ENCODE assay signal across 20 mouse cellular contexts in the genomic region with DNA sequence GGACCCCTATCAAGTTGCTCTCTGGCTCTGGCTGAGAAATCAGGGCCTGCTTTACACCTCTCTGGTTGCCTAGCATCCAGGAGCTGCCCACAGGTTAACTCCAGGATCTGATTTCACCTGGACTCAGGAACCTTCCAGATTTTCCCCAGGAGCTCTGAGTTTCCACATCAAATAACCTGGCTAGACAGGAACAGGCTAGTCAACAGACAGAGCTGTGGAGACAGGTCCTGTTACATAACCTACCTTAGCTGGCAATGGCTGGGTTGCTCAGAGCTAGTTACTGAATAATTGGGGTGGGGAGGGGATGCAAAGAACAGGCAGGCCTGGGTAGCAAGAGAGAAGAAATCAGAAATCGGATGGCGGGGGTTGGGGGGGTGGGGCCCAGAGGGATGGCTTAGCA. TPM values are rescaled to one million over a fixed set of nuclear protein-coding genes. Genes with fewer than 3 reads are reported as not detected.
A peak's percentile ranks its signal among the peaks of the same experiment; 100 is the strongest.
DNase-seq lines count a peak whose midpoint lies in the region; ATAC-seq lines count a peak whose summit lies in the region.
"Had no signal": no experiment of that assay in that cellular context is flagged by ENCODE, and none has a peak within 500 bp of the region (broad histone marks: within the 10 kb centered on the region; RNA-seq: fewer than 3 reads in every experiment).

No protein-coding gene starts in this region.

- DNase-seq in kidney, adult 11 months, result peak; percentile 84
- DNase-seq in kidney, postnatal 10 days, result no peak
- DNase-seq in embryonic facial prominence, embryonic 14.5 days (ENCODE audit: low spot score), result peak; percentile 52
- DNase-seq in limb, embryonic 10.5 days (ENCODE audit: low spot score), result no peak
- DNase-seq in adrenal gland, adult (ENCODE audit: inconsistent age in 2 of 2, low spot score in 1 of 2), result no peak
- DNase-seq: B cell, adult 2 months; cerebellum, adult 11-12 months; cerebellum, postnatal 36 days; heart, adult 11 months; spleen, adult 18-20 months; thymus, postnatal 4 days had no signal

- no peak overlapping the region for H3K9ac ChIP-seq in embryonic facial prominence, embryonic 14.5 days (ENCODE audit: low read depth, low read length)
- no peak overlapping the region for H3K9ac ChIP-seq in kidney, embryonic 16.5 days (replicated peaks; ENCODE audit: low read length)
- no peak overlapping the region for H3K9ac ChIP-seq in liver, embryonic 16.5 days (ENCODE audit: low read depth, low read length)
- H3K9ac ChIP-seq: forebrain, embryonic 15.5 days; hindbrain, embryonic 13.5 days; neural tube, embryonic 13.5 days had no signal

- no peak overlapping the region for H3K4me3 ChIP-seq in embryonic facial prominence, embryonic 14.5 days (ENCODE audit: low read depth, low read length)
- H3K4me3 ChIP-seq in kidney, embryonic 16.5 days (ENCODE audit: low read length), result no peak overlapping the region
- no peak overlapping the region for H3K4me3 ChIP-seq in liver, embryonic 16.5 days (ENCODE audit: low read depth, low read length)
- no peak overlapping the region for H3K4me3 ChIP-seq in limb, embryonic 10.5 days
- H3K4me3 ChIP-seq: forebrain, embryonic 15.5 days; hindbrain, embryonic 13.5 days; midbrain, embryonic 10.5 days; neural tube, embryonic 13.5 days had no signal

- H3K4me1 ChIP-seq in embryonic facial prominence, embryonic 14.5 days (ENCODE audit: control insufficient read depth, insufficient read depth, low read length), result peaks cover 9% of the 10 kb centered on the region
- H3K4me1 ChIP-seq in kidney, embryonic 16.5 days (ENCODE audit: insufficient read depth, low read length), result peaks cover 23% of the 10 kb centered on the region
- peaks cover 45% of the 10 kb centered on the region for H3K4me1 ChIP-seq in liver, embryonic 16.5 days (ENCODE audit: control insufficient read depth, low read depth, low read length)
- peaks cover 21% of the 10 kb centered on the region for H3K4me1 ChIP-seq in limb, embryonic 10.5 days

- H3K27me3 ChIP-seq in embryonic facial prominence, embryonic 14.5 days (replicated peaks; ENCODE audit: control insufficient read depth, insufficient read depth, low read length), result no peaks in the 10 kb centered on the region
- no peaks in the 10 kb centered on the region for H3K27me3 ChIP-seq in kidney, embryonic 16.5 days (ENCODE audit: insufficient read depth, low read length)
- no peaks in the 10 kb centered on the region for H3K27me3 ChIP-seq in liver, embryonic 16.5 days (ENCODE audit: control insufficient read depth, insufficient read depth, low read depth, low read length)
- H3K27me3 ChIP-seq in limb, embryonic 10.5 days (ENCODE audit: low read depth, poor library complexity, severe bottlenecking), result no peaks in the 10 kb centered on the region
- H3K27me3 ChIP-seq: forebrain, embryonic 15.5 days; hindbrain, embryonic 13.5 days; neural tube, embryonic 13.5 days had no signal

- no peak overlapping the region for H3K4me2 ChIP-seq in embryonic facial prominence, embryonic 14.5 days (ENCODE audit: low read depth, low read length)
- H3K4me2 ChIP-seq in kidney, embryonic 16.5 days (replicated peaks; ENCODE audit: low read depth, low read length), result no peak overlapping the region
- H3K4me2 ChIP-seq in liver, embryonic 16.5 days (ENCODE audit: low read depth, low read length), result no peak overlapping the region
- H3K4me2 ChIP-seq: forebrain, embryonic 15.5 days; hindbrain, embryonic 13.5 days; neural tube, embryonic 13.5 days had no signal

- H3K36me3 ChIP-seq in embryonic facial prominence, embryonic 14.5 days (ENCODE audit: control insufficient read depth, insufficient read depth, low read length), result no peaks in the 10 kb centered on the region
- H3K36me3 ChIP-seq in kidney, embryonic 16.5 days (ENCODE audit: insufficient read depth, low read length), result no peaks in the 10 kb centered on the region
- H3K36me3 ChIP-seq in liver, embryonic 16.5 days (ENCODE audit: control insufficient read depth, insufficient read depth), result no peaks in the 10 kb centered on the region
- H3K36me3 ChIP-seq in limb, embryonic 10.5 days, result no peaks in the 10 kb centered on the region
- H3K36me3 ChIP-seq: forebrain, embryonic 15.5 days; hindbrain, embryonic 13.5 days; midbrain, embryonic 10.5 days; neural tube, embryonic 13.5 days had no signal

- no peak overlapping the region for H3K27ac ChIP-seq in embryonic facial prominence, embryonic 14.5 days (replicated peaks; ENCODE audit: low read depth, low read length)
- peak overlapping the region; percentile 83 for H3K27ac ChIP-seq in kidney, embryonic 16.5 days (ENCODE audit: low read length)
- peak overlapping the region; percentile 76 for H3K27ac ChIP-seq in liver, embryonic 16.5 days (ENCODE audit: low read length)
- H3K27ac ChIP-seq in limb, embryonic 10.5 days, result no peak overlapping the region
- H3K27ac ChIP-seq: forebrain, embryonic 15.5 days; hindbrain, embryonic 13.5 days; midbrain, embryonic 10.5 days; neural tube, embryonic 13.5 days had no signal

- ATAC-seq in embryonic facial prominence, embryonic 14.5 days (ENCODE audit: low read depth), result no peak
- ATAC-seq in kidney, embryonic 16.5 days (ENCODE audit: low FRiP score, low TSS enrichment), result 0 out of 2 replicates have a peak, but pooled peaks have one; percentile 29
- ATAC-seq in liver, embryonic 16.5 days (ENCODE audit: low read depth), result peak; percentile 33
- no peak for ATAC-seq in cerebellum, adult (ENCODE audit: insufficient number of reproducible peaks, low FRiP score, low TSS enrichment)
- ATAC-seq: forebrain, embryonic 15.5 days had no signal

- 59% methylated on average over 2 of the region's 2 CpGs for WGBS in embryonic facial prominence, embryonic 14.5 days
- 54% methylated on average over 2 of the region's 2 CpGs for WGBS in kidney, embryonic 16.5 days
- WGBS in liver, embryonic 16.5 days (ENCODE audit: insufficient replicate concordance), result 66% methylated on average over 2 of the region's 2 CpGs
- 85% methylated on average over 2 of the region's 2 CpGs for WGBS in limb, embryonic 10.5 days

- no peaks in the 10 kb centered on the region for H3K9me3 ChIP-seq in embryonic facial prominence, embryonic 14.5 days (ENCODE audit: control insufficient read depth, low read length)
- H3K9me3 ChIP-seq in kidney, embryonic 16.5 days (ENCODE audit: low read length), result no peaks in the 10 kb centered on the region
- H3K9me3 ChIP-seq in liver, embryonic 16.5 days (replicated peaks; ENCODE audit: control insufficient read depth, low read length), result no peaks in the 10 kb centered on the region
- no peaks in the 10 kb centered on the region for H3K9me3 ChIP-seq in limb, embryonic 10.5 days (replicated peaks)
- H3K9me3 ChIP-seq: forebrain, embryonic 15.5 days; hindbrain, embryonic 13.5 days; midbrain, embryonic 10.5 days; neural tube, embryonic 13.5 days had no signal

RNA-seq across cellular contexts. Expression of gene Birc5, which starts 4.1 kb away (rescaled TPM):
- polyA plus RNA-seq in embryonic facial prominence, embryonic 14.5 days (2014; fragmentation: Nextera tagmentation; extraction: Ambion mirVana), result 229 and 265 TPM in 2 replicates
- 284 and 298 TPM in 2 replicates for polyA plus RNA-seq in kidney, embryonic 16.5 days (2015; fragmentation: Nextera tagmentation; extraction: Ambion mirVana)
- 298 and 327 TPM in 2 replicates for polyA plus RNA-seq in liver, embryonic 16.5 days (2015; fragmentation: Nextera tagmentation; extraction: Ambion mirVana)
- 395 and 434 TPM in 2 replicates for polyA plus RNA-seq in limb, embryonic 10.5 days (2016; fragmentation: Nextera tagmentation; extraction: Ambion mirVana)

RNA-seq across cellular contexts. Expression of gene Tmem235, which starts 15.6 kb away (rescaled TPM):
- polyA plus RNA-seq in embryonic facial prominence, embryonic 14.5 days (2014; fragmentation: Nextera tagmentation; extraction: Ambion mirVana), result not detected in 2 replicates
- polyA plus RNA-seq in kidney, embryonic 16.5 days (2015; fragmentation: Nextera tagmentation; extraction: Ambion mirVana), result not detected in 2 replicates
- polyA plus RNA-seq in liver, embryonic 16.5 days (2015; fragmentation: Nextera tagmentation; extraction: Ambion mirVana), result not detected in 2 replicates
- polyA plus RNA-seq in limb, embryonic 10.5 days (2016; fragmentation: Nextera tagmentation; extraction: Ambion mirVana), result not detected in 2 replicates
- polyA plus RNA-seq: forebrain, embryonic 15.5 days; heart, embryonic 16.5 days; hindbrain, embryonic 13.5 days; limb, embryonic 11.5 days; midbrain, embryonic 10.5 days; neural tube, embryonic 13.5 days had no signal

RNA-seq across cellular contexts. Expression of gene Tk1, which starts 19.1 kb away (rescaled TPM):
- polyA plus RNA-seq in embryonic facial prominence, embryonic 14.5 days (2014; fragmentation: Nextera tagmentation; extraction: Ambion mirVana), result 108 and 119 TPM in 2 replicates
- polyA plus RNA-seq in kidney, embryonic 16.5 days (2015; fragmentation: Nextera tagmentation; extraction: Ambion mirVana), result 128 and 136 TPM in 2 replicates
- 120 and 127 TPM in 2 replicates for polyA plus RNA-seq in liver, embryonic 16.5 days (2015; fragmentation: Nextera tagmentation; extraction: Ambion mirVana)
- polyA plus RNA-seq in limb, embryonic 10.5 days (2016; fragmentation: Nextera tagmentation; extraction: Ambion mirVana), result 170 and 183 TPM in 2 replicates

RNA-seq across cellular contexts. Expression of gene Afmid, which starts 19.3 kb away (rescaled TPM):
- polyA plus RNA-seq in embryonic facial prominence, embryonic 14.5 days (2014; fragmentation: Nextera tagmentation; extraction: Ambion mirVana), result 4.5 and 5.5 TPM in 2 replicates
- 5.8 and 6.1 TPM in 2 replicates for polyA plus RNA-seq in kidney, embryonic 16.5 days (2015; fragmentation: Nextera tagmentation; extraction: Ambion mirVana)
- 14.6 and 15.4 TPM in 2 replicates for polyA plus RNA-seq in liver, embryonic 16.5 days (2015; fragmentation: Nextera tagmentation; extraction: Ambion mirVana)
- 2.4 and 3.3 TPM in 2 replicates for polyA plus RNA-seq in limb, embryonic 10.5 days (2016; fragmentation: Nextera tagmentation; extraction: Ambion mirVana)

RNA-seq across cellular contexts. Expression of gene Tha1, which starts 28.3 kb away (rescaled TPM):
- polyA plus RNA-seq in embryonic facial prominence, embryonic 14.5 days (2014; fragmentation: Nextera tagmentation; extraction: Ambion mirVana), result 3.7 and 4.2 TPM in 2 replicates
- polyA plus RNA-seq in kidney, embryonic 16.5 days (2015; fragmentation: Nextera tagmentation; extraction: Ambion mirVana), result 6.9 and 7.7 TPM in 2 replicates
- 1.3 and 2.6 TPM in 2 replicates for polyA plus RNA-seq in liver, embryonic 16.5 days (2015; fragmentation: Nextera tagmentation; extraction: Ambion mirVana)
- 2.4 and 3.3 TPM in 2 replicates for polyA plus RNA-seq in limb, embryonic 10.5 days (2016; fragmentation: Nextera tagmentation; extraction: Ambion mirVana)

Comparison
In these comparisons a context has a peak if more than half of its experiments do, and no peak if none do; other contexts are left out.
1. DNase-seq: peak in kidney, adult 11 months (single experiment) and embryonic facial prominence, embryonic 14.5 days (single experiment); none in kidney, postnatal 10 days (single experiment), limb, embryonic 10.5 days (single experiment) and adrenal gland, adult (0 of 2).
2. ATAC-seq: peak in kidney, embryonic 16.5 days (single experiment) and liver, embryonic 16.5 days (single experiment); none in embryonic facial prominence, embryonic 14.5 days (single experiment) and cerebellum, adult (single experiment).
3. H3K27ac ChIP-seq: peak in kidney, embryonic 16.5 days (single experiment) and liver, embryonic 16.5 days (single experiment); none in embryonic facial prominence, embryonic 14.5 days (single experiment) and limb, embryonic 10.5 days (single experiment).